Mouse (Mus musculus) layer of hippocampus, postnatal 14 days (tissue): Measurements from ENCODE around the gene Wrap53. TPM values are rescaled to one million over a fixed set of nuclear protein-coding genes. Genes with fewer than 3 reads are reported as not detected.

Source experiments
- DNase-seq, 2 experiments: peaks; one replicate each; pipeline ENCODE4 v3.0.0; 2021 to 2022; ENCODE audit warnings: low spot score in 2 of 2, mixed read lengths in 1 of 2
- total RNA-seq, 2 experiments: library from RNA; stranded (reverse); gene quantifications; 2 replicates each; pipeline ENCODE4 v1.2.3; 2021

Wrap53 gene
- total RNA-seq, 2 experiments from 2014 or later: 8.6 to 9.5 TPM

- DNase-seq: no peak
These were observed 23.5 kb upstream of the Wrap53 start for GRCm38 (mm10) chr11:69603516-69603915.

DNA sequence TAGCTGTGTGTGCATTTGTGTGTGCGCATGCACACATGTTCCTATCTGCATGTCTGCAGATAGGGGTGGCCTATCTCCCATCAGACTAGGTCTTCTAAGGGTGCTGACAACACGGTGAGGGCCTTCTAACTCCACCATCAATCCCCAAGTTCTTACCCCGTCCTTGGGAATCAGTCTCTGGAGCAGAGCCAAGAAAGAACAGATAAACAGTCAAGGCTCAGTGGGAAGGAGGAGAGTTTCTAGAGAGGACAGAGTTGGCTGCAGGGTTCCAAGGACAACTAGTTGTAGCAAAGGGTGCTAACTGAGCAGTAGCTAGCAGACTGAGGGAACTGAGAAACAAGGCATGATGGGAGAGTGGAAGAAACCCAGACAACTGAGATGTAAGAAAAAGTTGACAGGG lies 21.7 kb upstream of the Wrap53 start:
- no peak for DNase-seq

DNA sequence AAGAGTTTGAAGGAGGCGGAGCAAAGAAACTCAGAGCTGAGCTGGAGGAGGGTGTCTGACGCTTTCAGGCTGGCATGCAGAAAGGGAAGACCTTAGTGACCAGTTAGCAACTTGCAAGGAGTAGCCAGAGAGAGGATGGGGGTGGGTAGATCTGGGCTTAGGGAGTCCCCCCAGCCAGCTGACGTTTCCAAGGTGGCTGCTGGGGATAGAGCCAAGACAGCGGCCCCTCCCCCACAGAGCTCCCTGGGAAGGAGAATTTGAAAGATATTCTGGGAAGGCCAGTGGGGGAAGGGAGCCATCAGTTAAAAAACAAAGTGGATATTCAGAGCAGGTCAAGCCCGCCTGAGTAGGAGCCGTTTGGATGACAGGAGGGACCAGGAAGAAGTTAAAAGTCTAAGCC lies 20.0 kb upstream of the Wrap53 start:
- peak; percentile 73 to 85 for DNase-seq

- DNase-seq: no peak
These were observed 19.4 kb upstream of the Wrap53 start for GRCm38 (mm10) chr11:69599436-69599835.

DNA sequence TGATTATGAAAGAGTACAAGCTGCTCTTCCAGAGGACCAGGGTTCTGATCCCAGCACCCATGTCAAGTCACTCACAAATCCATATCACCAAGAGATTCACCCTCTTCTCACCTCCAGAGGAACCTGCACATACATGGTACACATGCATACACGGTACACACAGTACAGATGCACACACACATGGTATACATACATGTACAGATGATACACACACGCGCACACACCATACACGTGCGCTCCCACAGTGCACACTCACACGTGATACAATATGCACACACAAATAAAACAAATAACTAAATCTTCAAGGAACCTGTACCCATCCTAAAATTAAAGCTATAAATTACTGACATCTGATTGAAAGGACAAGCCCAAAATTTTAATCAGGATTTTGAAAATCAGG lies 14.8 kb upstream of the Wrap53 start:
- no peak for DNase-seq

GRCm38 (mm10) chr11:69592799-69593198 lies 12.7 kb upstream of the Wrap53 start:
- no peak for DNase-seq

DNA sequence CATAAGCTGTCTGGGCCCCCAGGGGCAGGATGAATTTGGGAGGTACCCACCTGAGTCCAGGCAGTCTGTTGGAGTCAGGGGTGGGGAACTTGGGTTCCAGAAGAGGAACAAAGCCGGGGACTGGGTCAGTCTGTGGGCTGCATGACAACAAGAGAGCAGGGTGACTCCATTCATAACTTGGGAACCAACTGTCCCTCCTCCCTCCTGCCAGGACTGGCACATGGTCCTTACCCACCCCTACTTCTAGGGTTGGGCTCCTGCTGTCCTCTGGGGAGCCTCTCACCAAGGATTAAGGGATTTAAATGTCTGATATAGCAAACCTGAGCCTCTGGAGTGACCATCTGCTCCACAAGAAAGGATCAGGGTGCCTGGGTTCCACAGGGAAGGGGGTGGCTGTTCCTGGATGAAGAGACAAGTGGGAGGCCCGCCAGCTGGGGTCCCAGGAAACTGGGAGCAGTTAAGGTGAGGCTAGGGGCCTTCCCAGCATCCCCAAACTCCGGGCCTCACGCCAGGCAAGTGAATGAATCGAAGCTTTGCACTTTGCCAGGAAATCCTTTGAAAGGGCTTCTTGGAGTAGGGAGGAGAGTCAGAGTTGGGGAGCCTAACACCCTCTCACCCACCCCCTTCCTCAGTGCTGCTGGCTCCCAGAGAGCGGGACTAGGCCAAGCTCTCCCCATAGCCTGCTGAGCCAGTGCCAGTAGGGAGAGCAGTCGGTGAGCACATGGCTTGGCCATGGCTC lies 12.0 kb upstream of the Wrap53 start:
- DNase-seq: peak; percentile 84 to 90

DNA sequence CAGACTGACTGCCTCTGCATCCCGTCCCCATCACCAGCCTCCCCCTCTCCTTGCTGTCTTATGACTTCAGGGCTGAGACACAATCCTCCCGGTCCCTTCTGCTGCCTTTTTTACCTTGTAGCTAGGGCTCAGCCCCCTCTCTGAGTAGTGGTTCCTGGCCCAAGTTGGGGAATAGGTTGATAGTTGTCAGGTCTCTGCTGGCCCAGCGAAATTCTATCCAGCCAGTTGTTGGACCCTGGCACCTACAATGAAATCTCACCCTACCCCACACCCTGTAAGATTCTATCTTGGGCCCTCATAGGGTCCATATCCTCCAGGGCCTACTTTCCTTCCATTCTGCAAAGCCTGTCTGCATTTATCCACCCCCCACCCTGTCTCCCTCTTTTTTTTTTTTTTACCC lies 11.4 kb upstream of the Wrap53 start:
- DNase-seq: no peak

DNA sequence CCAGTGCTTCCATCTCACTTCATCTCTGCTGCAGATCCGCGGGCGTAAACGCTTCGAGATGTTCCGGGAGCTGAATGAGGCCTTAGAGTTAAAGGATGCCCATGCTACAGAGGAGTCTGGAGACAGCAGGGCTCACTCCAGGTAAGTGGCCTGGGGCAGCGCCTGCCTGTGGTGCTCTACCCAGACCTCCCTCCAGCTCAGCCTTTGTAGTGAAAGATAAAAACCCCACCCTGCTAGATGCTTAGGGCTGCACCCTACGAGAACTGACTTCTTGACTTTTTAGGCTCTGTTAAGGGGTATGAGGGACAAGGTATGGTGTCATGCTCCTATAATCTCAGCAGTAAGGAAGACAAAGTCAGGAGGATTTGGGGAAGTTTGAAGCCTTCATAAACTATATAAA lies 10.6 kb upstream of the Wrap53 start:
- DNase-seq: no peak

DNA sequence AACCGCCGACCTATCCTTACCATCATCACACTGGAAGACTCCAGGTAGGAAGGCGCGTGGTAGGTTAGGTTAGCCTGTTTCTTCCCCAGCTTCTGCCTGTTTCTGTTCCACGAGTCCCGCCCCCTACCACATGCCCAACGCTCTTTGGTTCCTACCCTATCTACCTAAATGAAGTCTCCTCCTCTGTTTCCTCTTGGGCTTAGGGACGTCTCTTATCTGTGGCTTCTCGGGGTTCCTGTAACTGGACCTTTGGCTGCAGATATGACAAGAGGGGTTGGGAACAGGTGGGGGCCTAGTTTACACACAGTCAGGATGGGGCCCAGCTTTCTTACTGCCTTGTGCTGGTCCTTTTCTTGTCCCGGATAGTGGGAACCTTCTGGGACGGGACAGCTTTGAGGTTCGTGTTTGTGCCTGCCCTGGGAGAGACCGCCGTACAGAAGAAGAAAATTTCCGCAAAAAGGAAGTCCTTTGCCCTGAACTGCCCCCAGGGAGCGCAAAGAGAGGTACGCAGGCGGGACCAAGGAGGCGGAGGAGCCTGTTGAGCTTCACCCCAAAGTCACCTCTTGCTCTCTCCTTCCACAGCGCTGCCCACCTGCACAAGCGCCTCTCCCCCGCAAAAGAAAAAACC lies 9.3 kb upstream of the Wrap53 start:
- DNase-seq: no peak

DNA sequence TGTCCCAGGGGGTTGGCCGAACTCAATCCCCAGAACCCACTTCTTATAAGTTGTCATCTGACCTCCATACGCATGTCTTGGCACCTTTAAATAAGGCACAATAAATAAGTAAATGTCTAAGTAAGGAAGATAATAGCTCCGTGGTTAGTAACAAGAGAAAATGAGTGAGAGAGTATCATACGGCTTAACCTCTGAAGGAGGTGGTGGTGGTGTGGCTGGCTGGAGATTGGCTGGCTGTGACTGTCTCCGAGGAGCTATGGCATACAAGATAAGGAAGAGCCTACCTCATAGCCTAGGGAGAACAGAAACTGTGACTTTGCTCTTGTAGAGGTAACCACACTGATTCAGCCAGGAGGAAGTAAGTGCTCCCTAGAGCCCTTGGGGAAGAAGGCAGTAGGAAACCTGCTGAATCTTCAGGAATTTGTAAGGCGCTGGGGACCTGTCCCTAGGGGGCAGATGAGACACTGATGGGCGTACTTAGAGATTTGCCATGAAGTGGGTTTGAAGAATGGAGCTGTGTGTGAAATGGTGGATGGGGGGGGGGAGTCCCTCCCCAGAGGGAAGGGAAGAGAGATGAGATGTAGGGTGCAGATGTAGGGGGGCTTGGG lies 5.8 kb upstream of the Wrap53 start:
- no peak for DNase-seq

GRCm38 (mm10) chr11:69584937-69585336 lies 4.9 kb upstream of the Wrap53 start:
- no peak for DNase-seq

DNA sequence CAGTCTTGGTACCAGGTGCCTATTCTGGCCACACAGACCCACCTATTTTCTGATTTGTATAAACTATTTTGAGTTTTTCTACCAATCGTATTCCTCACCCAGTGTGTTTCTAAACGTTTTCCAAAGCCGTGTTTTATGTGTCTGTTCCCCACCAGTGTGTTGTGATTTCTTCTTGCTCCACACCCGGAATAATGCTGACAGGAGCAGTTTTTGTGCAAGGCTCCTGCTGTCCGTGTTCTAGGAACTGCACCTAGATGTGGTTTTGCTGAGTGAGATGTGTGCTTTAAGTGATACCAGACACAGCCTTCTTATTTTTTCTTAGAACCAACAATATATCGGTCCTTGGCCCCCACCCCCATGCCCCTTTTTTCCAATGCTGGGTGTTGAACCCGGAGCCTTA lies 4.0 kb upstream of the Wrap53 start:
- no peak for DNase-seq

- DNase-seq: no peak
These were observed 2.3 kb upstream of the Wrap53 start for GRCm38 (mm10) chr11:69582230-69582805.

- no peak for DNase-seq
These were observed 1.8 kb upstream of the Wrap53 start for GRCm38 (mm10) chr11:69581814-69582213.

GRCm38 (mm10) chr11:69581147-69581688 lies 1.2 kb upstream of the Wrap53 start:
- DNase-seq: peak; percentile 89 to 93

- no peak for DNase-seq
These were observed 604 bp upstream of the Wrap53 start for GRCm38 (mm10) chr11:69580572-69581146.

DNA sequence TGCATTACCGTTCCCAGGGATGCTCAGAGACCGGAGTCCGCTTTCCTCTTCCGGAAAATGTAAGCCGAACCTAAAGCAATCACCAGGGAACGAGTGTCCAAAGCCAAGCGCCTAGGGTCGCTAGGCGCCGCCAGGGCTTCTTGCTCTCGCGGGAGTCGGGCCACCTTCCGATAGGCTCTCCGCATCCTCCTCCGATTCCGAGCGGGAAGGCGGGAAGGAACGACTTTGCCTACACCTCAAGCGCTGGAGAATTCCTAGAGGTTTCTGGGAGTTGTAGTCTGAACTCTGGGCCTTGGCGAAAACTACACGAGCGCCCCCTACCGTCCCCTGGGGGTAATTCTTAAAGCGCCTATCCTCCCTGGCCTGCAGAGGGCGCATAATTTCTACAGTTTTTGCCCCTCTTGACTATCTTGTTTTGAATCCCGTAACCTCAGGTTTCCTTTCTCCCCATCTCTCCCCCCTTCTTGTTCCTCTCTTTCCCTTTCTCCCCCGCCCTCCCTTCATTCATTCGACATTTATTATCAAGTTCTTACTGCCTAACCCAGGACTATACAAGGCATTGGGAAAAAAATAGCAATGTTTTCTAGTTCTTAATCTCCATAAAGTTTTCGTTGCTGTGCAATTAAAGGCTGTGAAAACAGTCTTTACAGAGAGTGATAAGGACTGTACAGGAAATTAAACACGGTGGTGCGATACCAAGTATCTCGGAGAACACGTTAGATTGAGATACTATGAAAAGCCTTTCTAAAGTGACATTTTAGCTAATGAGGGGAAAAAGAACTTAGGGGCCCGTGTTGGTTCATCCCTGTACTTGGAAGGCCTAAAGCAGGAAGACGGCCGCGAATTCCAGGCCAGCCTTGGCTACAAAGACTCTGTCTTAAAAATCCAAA lies 682 bp downstream of the Wrap53 start:
- peak; percentile 98 to 99 for DNase-seq

- DNase-seq: no peak
These were observed 1.8 kb downstream of the Wrap53 start for GRCm38 (mm10) chr11:69578301-69578700.

- DNase-seq: no peak
These were observed 3.7 kb downstream of the Wrap53 start for GRCm38 (mm10) chr11:69576307-69576706.

DNA sequence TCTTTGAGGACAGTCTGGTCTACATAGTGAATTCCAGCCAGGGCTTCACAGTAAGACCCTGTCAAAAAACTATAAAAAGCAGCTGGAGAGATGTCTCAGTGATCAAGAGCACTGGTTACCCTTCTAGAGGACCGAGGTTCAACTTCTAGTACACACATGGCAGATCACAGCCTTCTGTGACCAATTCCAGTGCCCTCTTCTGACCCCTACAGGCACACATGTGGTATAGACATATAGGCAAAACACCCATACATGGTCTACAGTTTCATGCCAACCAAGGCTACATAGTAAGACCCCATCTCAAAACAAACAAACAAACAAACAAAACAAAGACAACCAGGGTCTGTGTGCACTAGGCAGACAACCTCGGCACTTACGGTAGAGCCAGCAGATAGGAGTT lies 4.8 kb downstream of the Wrap53 start:
- no peak for DNase-seq
